Mouse (Mus musculus) G1E-ER4 (cell line): ENCODE data around the gene Kcng1. TPM values are rescaled to one million over a fixed set of nuclear protein-coding genes. Genes with fewer than 3 reads are reported as not detected.

Experiments used
- GATA1 ChIP-seq: IDR thresholded peaks from one replicate; pipeline ENCODE4 v1.8.0; 2012; ENCODE audit warnings: low read length, inconsistent platforms
- polyA plus RNA-seq: library from polyadenylated mRNA; stranded (reverse); fragments of >175 nt; gene quantifications from 2 replicates; pipeline ENCODE4 v1.2.3, GENCODE M21; 2012

The Kcng1 gene
- polyA plus RNA-seq, 1 experiment = not detected

DNA sequence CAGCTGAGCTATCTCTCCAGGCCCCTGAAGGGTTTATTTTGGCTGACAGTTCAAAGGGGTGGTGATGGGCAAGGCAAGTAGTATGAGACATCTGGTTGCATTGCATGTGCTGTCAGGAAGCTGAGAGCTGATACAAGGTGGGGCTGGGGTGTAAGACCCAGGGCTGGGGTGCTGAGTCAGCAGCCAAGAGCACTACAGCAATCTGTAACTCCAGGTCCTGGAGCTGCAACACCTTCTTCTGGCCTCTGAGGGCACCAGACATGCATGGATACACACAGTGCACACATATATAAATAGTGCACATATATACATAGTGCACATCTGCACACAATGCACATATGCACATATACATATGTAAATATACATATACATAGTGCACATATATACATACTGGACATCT, 38.7 kb downstream of the Kcng1 start:
- TF ChIP-seq GATA1 = no peak

DNA sequence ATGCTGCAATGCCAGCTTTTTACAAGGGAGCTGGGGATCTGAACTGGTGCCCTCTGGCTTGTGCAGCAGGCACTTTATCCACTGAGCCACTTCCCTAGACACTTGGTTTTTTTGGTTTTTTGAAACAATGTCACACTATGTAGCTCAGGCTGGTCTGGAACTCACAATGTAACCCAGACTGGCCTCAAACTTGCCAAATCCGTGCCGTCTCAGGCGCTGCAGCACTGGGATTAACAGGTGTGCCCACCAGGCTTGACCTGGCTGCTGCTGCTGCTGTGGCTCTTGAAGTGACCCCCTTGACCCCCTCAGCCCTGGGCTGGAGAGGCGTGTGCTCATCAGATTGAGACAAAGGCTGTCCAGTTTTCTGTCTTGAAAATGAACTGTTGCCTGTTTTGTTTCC, 43.2 kb downstream of the Kcng1 start:
- no peak for TF ChIP-seq GATA1

DNA sequence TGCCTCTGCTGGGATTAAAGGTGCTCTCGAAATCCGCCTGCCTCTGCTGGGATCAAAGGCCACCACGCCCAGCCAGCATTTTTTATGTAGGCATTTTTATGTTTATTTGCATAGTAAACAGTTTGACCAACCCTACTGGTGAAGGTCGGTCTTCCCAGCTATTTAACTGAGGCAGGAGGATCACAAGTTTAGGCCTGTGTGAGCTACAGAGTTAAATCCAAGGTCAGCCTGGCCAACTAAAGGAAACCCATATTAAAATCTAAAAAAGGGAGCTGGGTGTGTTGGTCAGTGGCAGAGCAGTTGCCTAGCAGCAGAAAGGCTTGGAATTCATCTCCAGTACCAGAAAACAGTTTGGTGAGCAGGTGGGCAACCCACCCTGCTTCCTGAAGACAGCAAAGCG, 48.2 kb downstream of the Kcng1 start:
- no peak for TF ChIP-seq GATA1

DNA sequence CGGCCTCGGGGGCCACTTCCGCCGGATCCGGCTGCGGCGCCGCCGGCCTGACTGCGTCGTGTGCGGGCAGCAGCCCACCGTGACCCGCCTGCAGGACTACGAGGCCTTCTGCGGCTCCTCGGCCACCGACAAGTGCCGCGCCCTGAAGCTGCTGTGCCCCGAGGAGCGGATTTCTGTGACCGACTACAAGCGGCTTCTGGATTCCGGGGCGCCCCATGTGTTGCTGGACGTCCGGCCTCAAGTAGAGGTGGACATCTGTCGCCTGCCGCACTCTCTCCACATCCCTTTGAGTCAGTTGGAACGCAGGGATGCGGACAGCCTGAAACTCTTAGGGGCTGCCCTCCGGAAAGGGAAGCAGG, 50.1 kb downstream of the Kcng1 start:
- no peak for TF ChIP-seq GATA1

DNA sequence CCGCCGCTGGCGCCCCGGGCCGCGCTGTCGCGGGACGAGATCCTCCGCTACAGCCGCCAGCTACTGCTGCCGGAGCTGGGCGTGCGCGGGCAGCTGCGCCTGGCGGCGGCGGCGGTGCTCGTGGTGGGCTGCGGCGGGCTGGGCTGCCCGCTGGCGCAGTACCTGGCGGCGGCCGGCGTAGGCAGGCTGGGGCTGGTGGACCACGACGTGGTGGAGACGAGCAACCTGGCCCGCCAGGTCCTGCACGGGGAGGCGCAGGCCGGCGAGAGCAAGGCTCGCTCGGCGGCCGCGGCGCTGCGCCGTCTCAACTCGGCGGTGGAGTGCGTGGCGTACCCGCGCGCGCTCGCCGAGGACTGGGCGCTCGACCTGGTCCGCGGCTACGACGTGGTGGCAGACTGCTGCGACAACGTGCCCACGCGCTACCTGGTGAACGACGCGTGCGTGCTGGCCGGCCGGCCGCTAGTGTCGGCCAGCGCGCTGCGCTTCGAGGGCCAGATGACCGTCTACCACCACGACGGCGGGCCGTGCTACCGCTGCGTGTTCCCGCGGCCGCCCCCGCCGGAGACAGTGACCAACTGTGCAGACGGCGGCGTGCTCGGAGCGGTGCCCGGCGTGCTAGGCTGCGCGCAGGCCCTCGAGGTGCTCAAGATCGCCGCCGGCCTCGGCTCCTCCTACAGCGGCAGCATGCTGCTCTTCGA, 50.6 kb downstream of the Kcng1 start:
- TF ChIP-seq GATA1 = no peak

DNA sequence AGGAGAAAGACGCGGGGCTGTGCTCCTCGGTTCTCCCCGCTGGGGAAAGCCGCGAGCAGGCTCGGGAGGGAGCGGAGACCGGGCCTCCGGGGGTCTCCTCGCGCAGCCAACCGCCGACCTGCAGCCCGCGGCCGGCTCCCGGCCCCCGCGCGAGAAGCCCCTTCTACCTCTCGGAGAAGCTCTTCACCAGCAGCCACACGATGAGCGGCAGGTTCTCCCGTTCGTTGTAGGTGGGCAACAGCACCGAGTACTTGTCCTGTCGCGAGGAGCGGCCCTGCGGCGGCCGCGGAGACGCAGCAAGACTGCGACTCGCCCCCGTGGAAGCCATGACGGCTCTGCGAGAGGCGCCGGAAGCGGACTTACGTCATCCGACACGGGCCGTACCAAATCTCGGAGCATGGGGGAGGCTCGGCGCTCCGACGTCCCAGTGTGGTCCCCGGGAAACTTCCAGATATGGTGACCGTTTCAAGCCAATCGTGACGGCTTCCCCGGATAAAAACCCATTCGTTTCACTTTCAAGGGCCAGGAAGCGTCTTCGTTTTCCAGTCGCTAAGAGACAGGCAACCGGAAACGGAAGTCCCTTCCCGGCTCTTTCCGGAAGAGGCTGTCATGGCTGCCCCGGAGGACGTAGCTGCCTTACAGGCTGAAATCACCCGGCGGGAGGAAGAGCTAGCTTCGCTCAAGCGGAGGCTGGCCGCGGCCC, 51.4 kb downstream of the Kcng1 start, which contains the start of the genes Gm20716, Dpm1 and Mocs3:
Gene Gm20716 (minus strand): TSS at position 339 of the 703 bp plus-strand sequence.
Gene Dpm1 (minus strand): TSS at position 566 of the 703 bp plus-strand sequence.
Gene Mocs3 (plus strand): TSS at position 597 of the 703 bp plus-strand sequence.
- TF ChIP-seq GATA1 = no peak

DNA sequence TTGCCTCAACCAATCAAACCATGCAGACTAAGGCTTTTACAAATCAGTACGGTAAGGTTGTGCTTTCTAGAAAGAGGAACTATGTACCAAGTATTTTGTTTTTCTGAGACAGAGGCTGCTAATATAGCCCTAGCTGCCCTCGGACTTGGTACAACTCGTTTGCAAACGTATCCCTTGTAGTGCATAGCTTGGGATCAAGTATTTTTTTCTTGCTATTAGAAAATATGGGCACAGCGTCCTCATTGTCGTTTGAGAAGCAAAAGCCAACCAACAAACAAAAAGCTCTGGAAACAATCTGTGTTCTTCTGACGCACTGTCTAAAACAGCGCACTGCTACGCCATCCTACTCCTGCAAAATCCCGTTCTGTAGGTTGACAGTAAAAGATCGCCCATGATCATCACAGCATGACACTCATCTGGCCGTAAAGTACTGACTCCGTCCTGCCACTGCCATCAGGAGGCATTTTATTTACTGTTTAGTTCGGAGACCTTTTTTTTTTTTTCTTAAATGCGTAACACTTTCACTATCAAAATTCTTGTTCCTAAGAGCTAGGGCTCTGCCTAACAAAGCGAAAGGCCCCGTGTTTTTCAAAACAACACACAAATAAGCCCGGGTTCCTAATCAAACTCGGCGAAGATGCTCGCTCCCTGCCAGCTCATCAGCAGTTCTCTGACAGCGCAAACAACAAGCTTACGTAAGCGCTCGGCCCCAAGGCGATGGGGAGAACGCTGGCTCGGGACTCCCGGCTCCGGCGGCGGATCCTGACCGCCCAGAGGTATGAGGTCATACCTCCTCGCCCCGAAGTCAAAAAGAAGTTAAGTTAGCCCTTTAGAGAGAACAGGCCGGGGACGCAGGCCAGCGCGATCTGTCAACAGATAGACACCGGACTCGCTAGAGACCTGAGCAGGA, 52.2 kb downstream of the Kcng1 start:
- no peak for TF ChIP-seq GATA1

DNA sequence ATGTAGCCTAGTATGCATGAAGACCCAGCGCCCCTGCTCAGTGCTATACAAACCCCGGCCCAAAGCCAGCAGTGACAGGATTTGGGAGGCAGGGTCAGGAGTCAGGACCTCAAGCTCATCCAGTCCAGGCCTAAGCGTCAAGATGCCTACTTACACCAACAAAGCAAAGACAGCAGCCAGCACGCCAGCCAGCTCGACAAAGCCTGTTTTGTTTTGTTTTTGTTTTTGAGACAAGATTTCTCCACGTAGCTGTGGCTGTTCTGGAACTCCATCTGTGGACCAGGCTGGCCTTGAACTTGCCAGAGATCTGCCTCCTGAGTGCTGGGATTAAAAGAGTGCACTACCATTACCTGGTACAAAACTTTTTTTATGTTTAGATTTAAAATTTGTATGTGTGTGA, 58.2 kb downstream of the Kcng1 start:
- TF ChIP-seq GATA1 = no peak

DNA sequence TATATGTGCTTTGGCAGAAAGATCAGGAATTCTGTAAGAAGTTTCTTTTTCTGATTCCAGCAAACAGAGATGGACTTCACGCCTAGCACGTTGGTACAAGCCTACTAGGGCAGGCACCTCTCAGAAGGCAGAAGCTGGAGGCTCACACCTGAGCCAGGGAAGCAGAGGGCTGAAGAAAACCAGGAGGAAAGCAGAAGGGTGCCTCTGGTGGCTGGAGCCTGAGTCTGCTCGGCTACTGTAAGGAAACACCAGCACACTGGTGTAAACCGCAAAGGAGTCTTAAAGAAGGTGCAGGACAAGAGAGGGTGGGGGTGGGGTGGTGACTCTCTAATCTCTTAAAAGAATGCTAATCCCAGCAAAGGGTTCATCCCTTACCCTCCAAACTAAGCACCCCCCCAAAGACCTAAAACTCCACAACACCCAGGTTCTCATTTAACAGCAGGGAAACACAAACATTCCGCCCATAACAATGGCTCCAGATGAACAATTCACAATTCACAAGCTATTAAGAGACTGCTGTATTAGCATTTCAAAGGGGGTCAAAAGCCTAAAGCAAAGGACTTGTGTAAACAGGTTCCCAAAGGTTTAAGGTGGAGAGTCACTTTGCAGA, 67.6 kb downstream of the Kcng1 start:
- no peak for TF ChIP-seq GATA1

Other genes with a start within 250 kb of the Kcng1 start
- gene Pard6b, start 200.7 kb downstream of the Kcng1 start, polyA plus RNA-seq = 4.3 and 4.8 TPM in 2 replicates
- gene Adnp, start 74.6 kb downstream of the Kcng1 start, polyA plus RNA-seq = 44.2 and 51.3 TPM in 2 replicates
- gene Gm20716, start 51.4 kb downstream of the Kcng1 start, polyA plus RNA-seq = not detected in 2 replicates
- gene Dpm1, start 51.1 kb downstream of the Kcng1 start, polyA plus RNA-seq = 76.5 and 103 TPM in 2 replicates
- 30.4 and 39.7 TPM in 2 replicates for gene Mocs3, start 51.1 kb downstream of the Kcng1 start, polyA plus RNA-seq